Mouse (Mus musculus): ENCODE data around the gene Ptprf. TPM values are rescaled to one million over a fixed set of nuclear protein-coding genes. Genes with fewer than 3 reads are reported as not detected.
A peak's percentile ranks its signal among the peaks of the same experiment; 100 is the strongest.

The Ptprf gene
- polyA plus RNA-seq, 1 experiment from 2014 or later: 16.7 TPM

- Histone ChIP-seq H3K4me2 (no peak overlapping the region), H3K9ac (no peak overlapping the region), H3K36me3 (peaks cover 10% of the 10 kb centered on the region; the same call in 1 of the 2 replicates), H3K27ac (peak overlapping the region; percentile 2; the same call in 1 of the 2 replicates), H3K4me1 (replicated peaks) (peaks cover 74% of the 10 kb centered on the region), H3K4me3 (no peak overlapping the region), H3K9me3 (replicated peaks) (no peaks in the 10 kb centered on the region), H3K27me3 (no peaks in the 10 kb centered on the region)
- 80% methylated on average over 9 of the region's 9 CpGs for WGBS
- no peak for ATAC-seq (replicated peaks; ENCODE audit: insufficient number of reproducible peaks, insufficient read depth, low FRiP score, low read depth)
These were observed 19.6 kb downstream of the Ptprf start for GRCm38 (mm10) chr4:118271556-118272074.

GRCm38 (mm10) chr4:118270706-118271105 is 20.5 kb downstream of the Ptprf start:
- 91% methylated on average over 3 of the region's 3 CpGs for whole genome bisulfite sequencing
- Histone ChIP-seq H3K4me3 (no peak overlapping the region), H3K4me1 (replicated peaks) (peaks cover 74% of the 10 kb centered on the region), H3K27ac (peak overlapping the region; percentile 81), H3K4me2 (no peak overlapping the region), H3K36me3 (peaks cover 10% of the 10 kb centered on the region; the same call in 1 of the 2 replicates), H3K27me3 (no peaks in the 10 kb centered on the region), H3K9me3 (replicated peaks) (no peaks in the 10 kb centered on the region), H3K9ac (no peak overlapping the region; the same call in 1 of the 2 replicates)
- ATAC-seq (replicated peaks; ENCODE audit: insufficient number of reproducible peaks, insufficient read depth, low FRiP score, low read depth): no peak

GRCm38 (mm10) chr4:118269999-118270398 is 21.2 kb downstream of the Ptprf start:
- WGBS: 36% methylated on average over 6 of the region's 6 CpGs
- H3K9ac ChIP-seq: no peak overlapping the region; the same call in 1 of the 2 replicates
- H3K27ac ChIP-seq: peak overlapping the region; percentile 81
- no peak overlapping the region for H3K4me2 ChIP-seq
- peaks cover 10% of the 10 kb centered on the region; the same call in 1 of the 2 replicates for H3K36me3 ChIP-seq
- no peaks in the 10 kb centered on the region for H3K9me3 ChIP-seq (replicated peaks)
- H3K27me3 ChIP-seq: no peaks in the 10 kb centered on the region
- no peak overlapping the region for H3K4me3 ChIP-seq
- peaks cover 75% of the 10 kb centered on the region for H3K4me1 ChIP-seq (replicated peaks)
- ATAC-seq (replicated peaks; ENCODE audit: insufficient number of reproducible peaks, insufficient read depth, low FRiP score, low read depth): peak; percentile 82

- H3K4me2 ChIP-seq: no peak overlapping the region
- 82% methylated on average over 14 of the region's 14 CpGs for WGBS
- peak overlapping the region; percentile 81; the same call in 1 of the 2 replicates for H3K27ac ChIP-seq
- H3K9me3 ChIP-seq (replicated peaks): no peaks in the 10 kb centered on the region
- H3K27me3 ChIP-seq: no peaks in the 10 kb centered on the region
- H3K36me3 ChIP-seq: peaks cover 10% of the 10 kb centered on the region; the same call in 1 of the 2 replicates
- no peak overlapping the region for H3K9ac ChIP-seq
- ATAC-seq (replicated peaks; ENCODE audit: insufficient number of reproducible peaks, insufficient read depth, low FRiP score, low read depth): no peak
- H3K4me1 ChIP-seq (replicated peaks): peaks cover 63% of the 10 kb centered on the region
- no peak overlapping the region for H3K4me3 ChIP-seq
These were observed 22.6 kb downstream of the Ptprf start for GRCm38 (mm10) chr4:118268429-118269212.

- Histone ChIP-seq H3K4me1 (replicated peaks) (peaks cover 67% of the 10 kb centered on the region), H3K9me3 (replicated peaks) (no peaks in the 10 kb centered on the region), H3K27ac (peak overlapping the region; percentile 80), H3K27me3 (no peaks in the 10 kb centered on the region), H3K4me3 (no peak overlapping the region), H3K36me3 (0 out of 2 replicates have a peak, but pooled peaks cover 5% of the 10 kb centered on the region), H3K4me2 (peak overlapping the region; percentile 15; the same call in 1 of the 2 replicates), H3K9ac (peak overlapping the region; percentile 12)
- peak; percentile 28; the same call in 1 of the 2 replicates for ATAC-seq (replicated peaks; ENCODE audit: insufficient number of reproducible peaks, insufficient read depth, low FRiP score, low read depth)
- 23% methylated on average over 15 of the region's 15 CpGs for WGBS
These were observed 25.6 kb downstream of the Ptprf start for GRCm38 (mm10) chr4:118265557-118265956.

- Histone ChIP-seq H3K4me1 (replicated peaks) (peaks cover 73% of the 10 kb centered on the region), H3K27me3 (no peaks in the 10 kb centered on the region), H3K9me3 (replicated peaks) (no peaks in the 10 kb centered on the region), H3K9ac (no peak overlapping the region), H3K36me3 (peaks cover 5% of the 10 kb centered on the region; the same call in 1 of the 2 replicates), H3K4me2 (no peak overlapping the region), H3K27ac (peak overlapping the region; percentile 25; the same call in 1 of the 2 replicates), H3K4me3 (no peak overlapping the region)
- ATAC-seq (replicated peaks; ENCODE audit: insufficient number of reproducible peaks, insufficient read depth, low FRiP score, low read depth): no peak
- 51% methylated on average over 13 of the region's 13 CpGs for WGBS
These were observed 29.3 kb downstream of the Ptprf start for GRCm38 (mm10) chr4:118261771-118262473.

GRCm38 (mm10) chr4:118261291-118261690 is 29.9 kb downstream of the Ptprf start:
- peaks cover 11% of the 10 kb centered on the region; the same call in 1 of the 2 replicates for H3K36me3 ChIP-seq
- H3K27ac ChIP-seq: peak overlapping the region; percentile 36; the same call in 1 of the 2 replicates
- peaks cover 73% of the 10 kb centered on the region for H3K4me1 ChIP-seq (replicated peaks)
- peak overlapping the region; percentile 61 for H3K4me3 ChIP-seq
- WGBS: 35% methylated on average over 5 of the region's 5 CpGs
- H3K9me3 ChIP-seq (replicated peaks): no peaks in the 10 kb centered on the region
- no peak for ATAC-seq (replicated peaks; ENCODE audit: insufficient number of reproducible peaks, insufficient read depth, low FRiP score, low read depth)
- peak overlapping the region; percentile 95 for H3K4me2 ChIP-seq
- no peaks in the 10 kb centered on the region for H3K27me3 ChIP-seq
- H3K9ac ChIP-seq: peak overlapping the region; percentile 49; the same call in 1 of the 2 replicates

- peaks cover 16% of the 10 kb centered on the region; the same call in 1 of the 2 replicates for H3K36me3 ChIP-seq
- peak; percentile 63 for ATAC-seq (replicated peaks; ENCODE audit: insufficient number of reproducible peaks, insufficient read depth, low FRiP score, low read depth)
- peak overlapping the region; percentile 49 for H3K9ac ChIP-seq
- peak overlapping the region; percentile 36; the same call in 1 of the 2 replicates for H3K27ac ChIP-seq
- H3K9me3 ChIP-seq (replicated peaks): no peaks in the 10 kb centered on the region
- H3K27me3 ChIP-seq: no peaks in the 10 kb centered on the region
- H3K4me3 ChIP-seq: peak overlapping the region; percentile 61
- H3K4me2 ChIP-seq: peak overlapping the region; percentile 95
- H3K4me1 ChIP-seq (replicated peaks): peaks cover 68% of the 10 kb centered on the region
- WGBS: under 1% methylated on average over 39 of the region's 39 CpGs
These were observed 30.5 kb downstream of the Ptprf start for GRCm38 (mm10) chr4:118260551-118261267.

GRCm38 (mm10) chr4:118259782-118260463 is 31.3 kb downstream of the Ptprf start:
- H3K4me1 ChIP-seq (replicated peaks): peaks cover 60% of the 10 kb centered on the region

GRCm38 (mm10) chr4:118257977-118258376 is 33.2 kb downstream of the Ptprf start:
- WGBS: 75% methylated on average over 5 of the region's 5 CpGs
- Histone ChIP-seq H3K27me3 (no peaks in the 10 kb centered on the region), H3K36me3 (peaks cover 21% of the 10 kb centered on the region), H3K27ac (no peak overlapping the region), H3K9ac (no peak overlapping the region), H3K4me3 (no peak overlapping the region), H3K9me3 (replicated peaks) (no peaks in the 10 kb centered on the region), H3K4me2 (no peak overlapping the region), H3K4me1 (replicated peaks) (peaks cover 58% of the 10 kb centered on the region)
- no peak for ATAC-seq (replicated peaks; ENCODE audit: insufficient number of reproducible peaks, insufficient read depth, low FRiP score, low read depth)

More at GRCm38 (mm10) chr4:118259782-118260463, 31.3 kb downstream of the Ptprf start:
- H3K9ac ChIP-seq: no peak overlapping the region
- no peak for ATAC-seq (replicated peaks; ENCODE audit: insufficient number of reproducible peaks, insufficient read depth, low FRiP score, low read depth)
- WGBS: 70% methylated on average over 8 of the region's 8 CpGs
- H3K27me3 ChIP-seq: no peaks in the 10 kb centered on the region
- H3K36me3 ChIP-seq: peaks cover 16% of the 10 kb centered on the region; the same call in 1 of the 2 replicates
- no peak overlapping the region; the same call in 1 of the 2 replicates for H3K27ac ChIP-seq
- peak overlapping the region; percentile 61 for H3K4me3 ChIP-seq
- peak overlapping the region; percentile 95 for H3K4me2 ChIP-seq
- H3K9me3 ChIP-seq (replicated peaks): no peaks in the 10 kb centered on the region

Data from heart, embryonic 15.5 days (tissue).